In genomic region chr7:25686680-25687531, GRCm38 (mm10) we compare ENCODE assay signal across 8 mouse cellular contexts. TPM values are rescaled to one million over a fixed set of nuclear protein-coding genes. Genes with fewer than 3 reads are reported as not detected.
DNase-seq lines count a peak whose midpoint lies in the region; ATAC-seq and TF ChIP-seq lines count a peak whose summit lies in the region.

Gene Tgfb1, plus strand, starts transcription at chr7:25687002.

- H3K27me3 ChIP-seq in intestine, postnatal 0 days (replicated peaks; ENCODE audit: control insufficient read depth, insufficient read depth, low read length), result no peaks in the 10 kb centered on the region
- peaks cover 71% of the 10 kb centered on the region for H3K27me3 ChIP-seq in neural tube, embryonic 13.5 days

- peak within 1 kb of the TSS; percentile 55; the same call in 1 of the 2 replicates for H3K27ac ChIP-seq in intestine, postnatal 0 days (ENCODE audit: low read depth, low read length)
- no peak within 1 kb of the TSS for H3K27ac ChIP-seq in neural tube, embryonic 13.5 days (replicated peaks)

- H3K9ac ChIP-seq in intestine, postnatal 0 days (ENCODE audit: low read depth, low read length), result peak within 1 kb of the TSS; percentile 50
- peak within 1 kb of the TSS; percentile 66 for H3K9ac ChIP-seq in neural tube, embryonic 13.5 days

- H3K9me3 ChIP-seq in intestine, postnatal 0 days (ENCODE audit: control insufficient read depth), result no peaks in the 10 kb centered on the region
- no peaks in the 10 kb centered on the region for H3K9me3 ChIP-seq in neural tube, embryonic 13.5 days

- H3K36me3 ChIP-seq in intestine, postnatal 0 days (ENCODE audit: control insufficient read depth, insufficient read depth), result 0 out of 2 replicates have a peak, but pooled peaks cover under 1% of the 10 kb centered on the region
- H3K36me3 ChIP-seq in neural tube, embryonic 13.5 days, result no peaks in the 10 kb centered on the region

- DNase-seq in cerebellum, postnatal 10 days, result peak; percentile 61 to 69
- peak; percentile 76 for DNase-seq in embryo, embryonic 10.5 days (ENCODE audit: low spot score)
- DNase-seq in heart, adult 11 months, result peak; percentile 99
- DNase-seq in lung, adult 2 months, result peak; percentile 83
- peak; percentile 95 for DNase-seq in thymus, postnatal 14 days

- H3K4me3 ChIP-seq in intestine, postnatal 0 days (ENCODE audit: low read depth, low read length), result peak within 1 kb of the TSS; percentile 63
- H3K4me3 ChIP-seq in lung, adult 2 months (replicated peaks; ENCODE audit: extremely low read depth, low read depth, low read length), result peak within 1 kb of the TSS; percentile 78
- H3K4me3 ChIP-seq in neural tube, embryonic 13.5 days, result peak within 1 kb of the TSS; percentile 44

- peak; percentile 50; the same call in 1 of the 2 replicates for TF ChIP-seq POLR2A in lung, adult 2 months (IDR thresholded peaks at IDR 0.05; ENCODE audit: borderline replicate concordance, extremely low read depth, low read depth, low read length)

- TF ChIP-seq CTCF in intestine, postnatal 0 days (IDR thresholded peaks at IDR 0.05; ENCODE audit: low read depth), result peak; percentile 79
- TF ChIP-seq CTCF in lung, adult 2 months (IDR thresholded peaks at IDR 0.05; ENCODE audit: insufficient read depth, low read length), result peak; percentile 44; the same call in 1 of the 2 replicates

- ATAC-seq in cerebellum, adult (ENCODE audit: insufficient number of reproducible peaks, low FRiP score, low TSS enrichment), result no peak
- peak; percentile 45; the same call in 1 of the 2 replicates for ATAC-seq in intestine, postnatal 0 days
- ATAC-seq in neural tube, embryonic 13.5 days (ENCODE audit: low read depth), result peak; percentile 32; the same call in 1 of the 2 replicates

- peak within 1 kb of the TSS; percentile 94 for H3K4me2 ChIP-seq in intestine, postnatal 0 days (replicated peaks; ENCODE audit: low read depth)
- H3K4me2 ChIP-seq in neural tube, embryonic 13.5 days, result peak within 1 kb of the TSS; percentile 59

- WGBS in intestine, postnatal 0 days, result 1% methylated on average over 52 of the region's 69 CpGs
- 1% methylated on average over 58 of the region's 69 CpGs for WGBS in lung, adult 2 months
- 1% methylated on average over 53 of the region's 69 CpGs for WGBS in neural tube, embryonic 13.5 days

- H3K4me1 ChIP-seq in intestine, postnatal 0 days (replicated peaks; ENCODE audit: control insufficient read depth, insufficient read depth, low read length), result no peaks in the 10 kb centered on the region; the same call in 1 of the 2 replicates
- peaks cover 4% of the 10 kb centered on the region for H3K4me1 ChIP-seq in lung, adult 2 months (ENCODE audit: control insufficient read depth, insufficient read depth, low read length)
- peaks cover 47% of the 10 kb centered on the region for H3K4me1 ChIP-seq in neural tube, embryonic 13.5 days (replicated peaks)

RNA-seq across cellular contexts. Expression of gene Tgfb1, which starts in this region (rescaled TPM):
- 1.7 and 2.2 TPM in 2 replicates for polyA plus RNA-seq in intestine, postnatal 0 days (2015; fragmentation: Nextera tagmentation; extraction: Ambion mirVana)
- 68.3 and 71.1 TPM in 2 replicates for polyA plus RNA-seq in lung, adult 2 months (2012; rRNA removed)
- 1.2 and 2.1 TPM in 2 replicates for polyA plus RNA-seq in neural tube, embryonic 13.5 days (2015; fragmentation: Nextera tagmentation; extraction: Ambion mirVana)

Comparison
In these comparisons a context has a peak if more than half of its experiments do, and no peak if none do; other contexts are left out.
1. RNA of gene Tgfb1 (polyA plus RNA-seq): 68.3 to 71.1 TPM in lung, adult 2 months; 1.2 to 2.1 TPM in neural tube, embryonic 13.5 days and 1.7 to 2.2 TPM in intestine, postnatal 0 days; every median in the first group is over 10 times any median in the second.
2. Peak in every context shown above with its lines, with median percentiles within 50 percentile points of each other: DNase-seq and H3K4me3 ChIP-seq.